Mouse (Mus musculus) lung, postnatal 4 days (tissue): ENCODE results near the gene Sp1.

ENCODE experiments used
- DNase-seq, 2 experiments: peaks; one replicate each; pipeline ENCODE4 v3.0.0; 2021

The Sp1 gene

GRCm38 (mm10) chr15:102446448-102446847, 40.5 kb downstream of the Sp1 start:
- DNase-seq = no peak

GRCm38 (mm10) chr15:102449366-102449765, 43.4 kb downstream of the Sp1 start:
- no peak for DNase-seq

- DNase-seq = no peak
Observed at GRCm38 (mm10) chr15:102450928-102451327, 45.0 kb downstream of the Sp1 start.

DNA sequence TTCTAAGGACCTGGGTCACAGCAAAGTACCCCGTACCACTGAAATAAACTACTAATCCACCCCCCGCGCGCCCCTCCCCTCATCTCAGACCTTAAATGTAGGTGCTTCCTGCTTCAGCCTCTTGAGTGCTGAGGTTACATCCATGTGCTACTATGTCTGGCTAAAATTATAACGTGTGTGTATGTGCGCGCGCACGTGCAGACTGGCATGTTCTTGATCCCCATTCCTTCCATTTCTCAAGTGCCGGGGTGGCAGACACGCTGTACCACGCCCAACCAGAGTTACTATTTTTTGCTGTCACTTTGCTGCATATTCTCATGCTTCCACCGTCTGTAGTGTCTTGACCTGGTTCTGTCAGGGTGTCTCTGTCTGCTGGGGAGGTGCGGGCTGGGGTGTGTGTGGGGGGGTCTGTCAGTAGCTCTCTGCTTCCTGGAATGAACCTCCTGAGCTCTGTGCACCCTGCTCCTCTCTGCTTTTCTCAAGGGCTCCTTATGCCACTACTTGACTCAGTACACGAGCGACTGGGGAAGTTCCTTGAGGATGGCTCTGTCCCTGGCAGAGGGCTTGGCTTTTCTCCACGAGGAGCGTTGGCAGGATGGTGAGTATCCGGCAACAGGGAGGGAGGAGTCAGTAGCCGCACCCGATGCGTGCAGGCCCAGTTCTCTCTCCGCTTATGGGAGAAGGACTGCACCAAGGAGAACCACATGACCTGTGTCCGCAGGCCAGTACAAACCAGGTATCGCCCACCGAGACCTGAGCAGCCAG, 45.9 kb downstream of the Sp1 start:
- DNase-seq = peak; percentile 33 to 60

- peak in 1 of 2 experiments; percentile 31 for DNase-seq
Observed at GRCm38 (mm10) chr15:102455993-102456392, 50.0 kb downstream of the Sp1 start.

DNA sequence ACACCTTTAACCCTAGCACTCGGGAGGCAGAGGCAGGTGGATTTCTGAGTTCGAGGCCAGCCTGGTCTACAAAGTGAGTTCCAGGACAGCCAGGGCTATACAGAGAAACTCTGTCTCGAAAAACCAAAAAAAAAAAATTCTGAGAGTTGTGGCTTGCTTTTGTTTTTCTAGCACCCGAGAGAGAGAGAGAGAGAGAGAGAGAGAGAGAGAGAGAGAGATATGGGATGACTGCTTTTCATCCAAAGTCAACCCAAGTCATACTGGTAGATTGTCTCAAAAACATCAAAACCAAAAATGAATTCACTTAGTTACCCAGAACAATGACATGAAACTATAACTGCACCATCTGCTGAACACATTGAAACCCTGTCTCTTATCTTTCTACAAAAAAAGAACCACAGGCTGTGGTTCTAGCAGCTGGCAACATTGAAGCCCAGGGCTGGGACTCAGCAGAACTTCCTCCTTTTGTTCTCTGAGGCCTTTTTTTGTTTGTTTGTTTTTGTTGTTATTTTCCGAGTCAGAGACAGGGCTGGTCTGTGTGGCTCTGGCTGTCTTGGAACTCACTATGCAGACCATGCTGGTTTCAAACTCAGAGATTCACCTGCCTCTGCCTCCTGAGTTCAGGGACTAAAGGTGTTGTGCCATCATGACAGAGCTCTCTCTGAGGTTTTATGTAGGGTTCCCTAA, 52.2 kb downstream of the Sp1 start:
- no peak for DNase-seq

GRCm38 (mm10) chr15:102458904-102459317, 53.0 kb downstream of the Sp1 start, which contains the start of gene Prr13:
TSS of gene Prr13 (plus strand) at chr15:102459028.
- peak; percentile 93 to 95 for DNase-seq

- no peak for DNase-seq
Observed at GRCm38 (mm10) chr15:102459381-102459780, 53.4 kb downstream of the Sp1 start.

DNA sequence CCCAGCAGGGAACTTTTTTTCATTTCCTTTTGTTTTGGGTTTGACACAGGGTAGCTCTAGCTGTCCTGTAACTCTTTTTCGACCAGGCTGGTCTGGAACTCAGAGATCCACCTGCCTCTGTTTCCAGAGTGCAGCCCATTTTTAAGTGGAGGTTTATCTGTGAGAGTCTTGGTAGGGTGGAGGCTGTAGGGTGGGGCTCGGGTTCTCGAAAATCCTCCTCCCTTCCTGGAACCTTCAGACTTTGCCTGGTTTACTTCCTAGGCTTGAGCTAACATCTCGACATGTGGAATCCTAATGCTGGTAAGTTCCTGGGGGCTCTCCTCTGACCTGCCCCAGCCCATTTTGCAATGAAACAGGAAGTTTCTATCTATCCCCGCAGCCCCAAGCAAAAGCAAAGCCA, 53.9 kb downstream of the Sp1 start:
- DNase-seq = no peak

- no peak for DNase-seq
Observed at GRCm38 (mm10) chr15:102460409-102460808, 54.5 kb downstream of the Sp1 start.

GRCm38 (mm10) chr15:102460971-102461370, 55.0 kb downstream of the Sp1 start:
- DNase-seq = no peak

DNA sequence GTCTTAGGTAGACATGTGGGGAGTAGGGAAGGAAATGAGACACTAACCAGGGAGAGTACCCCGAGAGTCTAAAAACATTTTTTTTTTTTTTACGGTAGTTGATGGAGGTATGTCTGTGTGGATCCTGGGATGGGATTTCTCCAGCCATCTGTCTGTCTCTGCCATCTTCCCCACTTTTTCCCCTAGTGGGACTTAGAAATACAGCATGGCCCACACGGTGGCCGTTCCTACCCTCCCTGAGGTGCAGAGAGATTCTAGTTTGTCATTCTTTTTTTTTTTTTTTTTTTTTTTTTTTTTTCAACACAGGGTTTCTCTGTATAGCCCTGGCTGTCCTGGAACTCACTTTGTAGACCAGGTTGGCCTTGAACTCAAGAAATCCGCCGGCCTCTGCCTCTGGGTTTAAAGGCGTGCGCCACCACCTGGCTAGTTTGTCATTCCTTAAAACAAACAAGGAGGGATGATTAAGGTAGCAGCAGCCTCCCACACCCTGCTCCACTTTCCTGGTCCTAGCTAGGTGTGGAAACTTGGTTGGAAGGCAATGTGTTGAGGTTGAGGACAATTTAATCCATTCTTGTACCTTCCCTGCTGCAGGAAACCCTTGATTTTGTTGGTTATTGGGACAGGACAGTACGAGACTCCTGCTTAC, 55.6 kb downstream of the Sp1 start:
- no peak for DNase-seq

- no peak for DNase-seq
Observed at GRCm38 (mm10) chr15:102463666-102464065, 57.7 kb downstream of the Sp1 start.

DNA sequence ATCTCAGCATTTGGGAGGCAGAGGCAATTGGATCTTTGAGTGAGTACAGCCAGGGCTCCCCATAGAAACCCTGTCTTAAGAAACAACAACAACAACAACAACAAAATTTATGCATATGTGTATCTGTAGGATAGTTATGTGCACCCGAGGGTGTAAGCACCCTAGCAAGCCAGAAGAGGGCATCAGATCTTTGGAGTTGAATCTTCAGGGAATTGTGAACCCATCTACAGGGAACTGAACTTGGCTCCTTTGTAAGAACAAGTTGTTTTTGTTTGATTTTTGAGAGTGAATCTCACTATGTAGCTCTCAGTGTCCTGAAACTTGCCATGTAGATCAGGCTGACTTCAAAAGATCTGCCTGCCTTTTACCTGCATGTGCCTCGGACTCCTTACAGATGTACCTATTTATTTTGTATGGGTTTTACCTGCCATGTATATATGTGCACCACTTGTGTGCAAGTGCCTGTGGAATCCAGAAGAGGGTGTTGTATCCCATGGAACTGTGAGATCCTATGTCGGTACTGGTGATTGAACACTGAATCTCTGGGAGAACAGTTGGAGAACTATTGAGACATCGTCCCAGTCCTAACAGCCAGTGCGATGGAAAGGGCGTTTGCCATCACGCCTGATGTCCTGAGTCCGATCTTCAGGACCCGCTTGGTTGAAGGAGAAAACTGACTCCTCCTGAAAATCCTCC, 62.9 kb downstream of the Sp1 start:
- no peak for DNase-seq

GRCm38 (mm10) chr15:102470183-102470604, 64.3 kb downstream of the Sp1 start, which contains the start of gene Pcbp2:
TSS of gene Pcbp2 (plus strand) at chr15:102470539.
- peak; percentile 96 to 99 for DNase-seq

DNA sequence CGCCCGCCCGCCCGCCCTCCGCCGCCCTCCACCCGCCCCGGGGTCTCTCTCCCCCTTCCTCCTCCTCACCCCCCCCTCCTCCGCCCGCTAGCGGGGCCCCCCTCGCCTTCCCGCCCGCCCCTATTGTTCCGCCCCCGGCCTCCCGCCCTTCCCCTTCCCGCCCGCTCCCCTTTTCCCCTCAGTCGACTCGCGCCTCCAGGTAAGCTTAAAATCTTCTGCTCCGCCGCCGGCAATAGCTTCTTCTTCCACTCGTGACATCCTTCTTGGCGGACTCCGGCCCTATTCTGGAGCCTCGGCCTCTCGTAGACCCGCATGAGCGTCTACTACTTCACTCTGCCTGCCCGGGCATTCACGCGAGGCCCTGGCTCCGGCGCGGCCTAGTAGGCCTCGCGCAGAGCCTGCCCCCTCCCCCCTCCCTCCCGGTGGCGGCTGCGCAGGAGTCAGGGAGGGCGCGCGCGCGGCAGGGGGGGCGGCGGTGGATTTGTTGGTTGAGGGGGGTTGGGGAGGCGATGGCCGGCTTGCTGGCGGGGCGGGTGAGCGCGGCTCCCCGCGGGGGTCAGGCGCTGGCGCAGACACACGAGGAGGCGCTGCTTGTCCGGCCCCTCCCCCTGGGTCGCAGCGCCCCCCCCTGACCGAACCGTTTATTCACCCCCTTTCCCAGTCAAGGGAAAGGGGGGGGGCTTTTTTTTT, 64.8 kb downstream of the Sp1 start:
- peak; percentile 87 to 91 for DNase-seq

- DNase-seq = no peak
Observed at GRCm38 (mm10) chr15:102471295-102471645, 65.3 kb downstream of the Sp1 start.

DNA sequence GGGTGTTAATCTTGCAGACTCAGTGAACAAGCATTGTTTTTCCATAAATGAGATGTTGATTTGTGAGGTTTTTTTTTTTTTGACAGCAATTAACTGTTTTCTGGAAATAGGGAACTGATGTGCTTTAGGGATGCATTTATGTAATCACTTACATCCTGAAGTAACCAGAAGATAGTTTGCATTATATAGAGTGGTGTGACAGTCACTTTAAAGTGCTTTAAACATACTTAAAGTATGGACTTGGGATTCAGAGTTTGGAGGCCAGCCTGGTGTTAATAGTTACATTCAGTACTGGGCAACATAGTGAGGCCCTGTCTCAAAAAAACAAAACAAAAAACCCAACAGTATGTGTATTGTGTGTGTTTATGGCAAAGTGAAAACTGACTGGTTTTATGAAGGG, 65.8 kb downstream of the Sp1 start:
- no peak for DNase-seq

DNA sequence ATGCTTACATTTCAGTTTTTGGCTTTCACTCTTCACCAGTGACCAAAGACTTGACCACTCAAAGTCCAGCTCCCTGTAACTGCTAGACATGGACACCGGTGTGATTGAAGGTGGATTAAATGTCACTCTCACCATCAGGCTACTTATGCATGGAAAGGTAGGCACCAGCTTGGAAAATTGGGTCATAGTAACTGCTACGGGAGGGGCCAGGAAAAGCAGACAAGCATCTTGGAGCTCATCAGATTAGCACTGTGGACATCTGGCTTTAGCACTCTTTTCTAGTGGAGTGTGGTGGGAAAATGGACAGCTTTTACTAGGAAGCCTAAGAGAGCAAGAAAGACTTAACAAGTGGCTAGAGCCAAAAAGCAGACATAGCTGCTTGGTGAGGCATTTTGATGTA, 67.3 kb downstream of the Sp1 start:
- DNase-seq = no peak

DNA sequence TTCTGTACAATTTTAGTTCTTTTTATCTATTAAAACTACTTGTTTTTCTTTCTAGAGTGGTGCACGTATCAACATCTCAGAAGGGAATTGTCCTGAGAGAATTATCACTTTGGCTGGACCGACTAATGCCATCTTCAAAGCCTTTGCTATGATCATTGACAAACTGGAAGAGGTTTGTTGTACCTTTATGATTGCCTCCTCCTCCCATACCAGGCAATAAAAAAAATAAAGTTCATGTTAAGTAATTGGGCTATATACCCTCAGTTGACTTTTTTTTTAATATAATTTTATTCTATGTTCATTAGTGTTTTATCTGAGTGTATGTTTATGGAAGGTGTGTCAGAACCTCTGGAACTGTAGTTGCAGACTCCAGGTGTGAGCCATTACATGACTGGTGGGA, 68.6 kb downstream of the Sp1 start:
- no peak for DNase-seq

DNA sequence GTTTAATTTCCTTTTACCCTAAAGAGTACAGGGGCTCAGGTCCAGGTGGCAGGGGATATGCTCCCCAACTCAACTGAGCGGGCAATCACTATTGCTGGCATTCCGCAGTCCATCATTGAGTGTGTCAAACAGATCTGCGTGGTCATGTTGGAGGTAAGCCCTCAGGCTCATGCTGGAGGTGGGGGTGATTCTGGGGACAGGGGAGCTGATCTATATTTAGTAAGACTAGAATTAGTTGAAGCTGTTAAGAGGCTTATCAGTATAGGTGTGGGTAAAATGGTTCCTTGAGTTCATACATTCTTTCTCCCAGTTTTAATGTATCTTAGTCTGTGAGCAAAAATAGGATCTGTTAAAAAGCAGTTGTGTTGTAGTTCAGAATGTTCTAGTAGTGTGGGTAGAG, 77.2 kb downstream of the Sp1 start:
- no peak for DNase-seq

GRCm38 (mm10) chr15:102485853-102486252, 79.9 kb downstream of the Sp1 start:
- no peak for DNase-seq
